Mouse (Mus musculus): Measurements from ENCODE around the gene Stox1. TPM values are rescaled to one million over a fixed set of nuclear protein-coding genes. Genes with fewer than 3 reads are reported as not detected.

The Stox1 gene
- polyA plus RNA-seq, 1 experiment from 2014 or later = 0.12 TPM

GRCm38 (mm10) chr10:62692771-62693170 lies 33.2 kb downstream of the Stox1 start:
- Histone ChIP-seq H3K36me3 (replicated peaks) (no peaks in the 10 kb centered on the region), H3K9me3 (replicated peaks) (no peaks in the 10 kb centered on the region), H3K4me3 (replicated peaks) (no peak overlapping the region), H3K4me2 (no peak overlapping the region), H3K27ac (replicated peaks) (no peak overlapping the region), H3K27me3 (0 out of 2 replicates have a peak, but pooled peaks cover 2% of the 10 kb centered on the region), H3K4me1 (replicated peaks) (no peaks in the 10 kb centered on the region), H3K9ac (no peak overlapping the region)
- no peak for ATAC-seq (ENCODE audit: insufficient read depth)
- WGBS (ENCODE audit: insufficient replicate concordance) = 71% methylated on average over 8 of the region's 8 CpGs

GRCm38 (mm10) chr10:62692244-62692643 lies 33.7 kb downstream of the Stox1 start:
- Histone ChIP-seq H3K27me3 (0 out of 2 replicates have a peak, but pooled peaks cover 2% of the 10 kb centered on the region), H3K9me3 (replicated peaks) (no peaks in the 10 kb centered on the region), H3K36me3 (replicated peaks) (no peaks in the 10 kb centered on the region), H3K4me3 (replicated peaks) (no peak overlapping the region), H3K4me1 (replicated peaks) (no peaks in the 10 kb centered on the region), H3K27ac (replicated peaks) (no peak overlapping the region), H3K4me2 (no peak overlapping the region), H3K9ac (no peak overlapping the region)
- 57% methylated on average over 3 of the region's 3 CpGs for WGBS (ENCODE audit: insufficient replicate concordance)
- ATAC-seq (ENCODE audit: insufficient read depth) = no peak

GRCm38 (mm10) chr10:62687032-62687674 lies 38.8 kb downstream of the Stox1 start:
- Histone ChIP-seq H3K36me3 (replicated peaks) (no peaks in the 10 kb centered on the region), H3K4me2 (no peak overlapping the region), H3K27ac (replicated peaks) (no peak overlapping the region), H3K4me1 (replicated peaks) (no peaks in the 10 kb centered on the region), H3K9me3 (replicated peaks) (no peaks in the 10 kb centered on the region), H3K27me3 (no peaks in the 10 kb centered on the region), H3K9ac (no peak overlapping the region), H3K4me3 (replicated peaks) (no peak overlapping the region)
- WGBS (ENCODE audit: insufficient replicate concordance) = 81% methylated on average over 15 of the region's 15 CpGs
- ATAC-seq (ENCODE audit: insufficient read depth) = no peak

- no peaks in the 10 kb centered on the region for H3K4me1 ChIP-seq (replicated peaks)
- 0 out of 2 replicates have a peak, but pooled peaks cover 3% of the 10 kb centered on the region for H3K27me3 ChIP-seq
- no peak overlapping the region for H3K9ac ChIP-seq
- H3K27ac ChIP-seq (replicated peaks) = no peak overlapping the region
- H3K36me3 ChIP-seq (replicated peaks) = no peaks in the 10 kb centered on the region
- H3K4me2 ChIP-seq = no peak overlapping the region
- no peak for ATAC-seq (ENCODE audit: insufficient read depth)
- no peak overlapping the region for H3K4me3 ChIP-seq (replicated peaks)
- 33% methylated on average over 5 of the region's 5 CpGs for WGBS (ENCODE audit: insufficient replicate concordance)
- H3K9me3 ChIP-seq (replicated peaks) = 0 out of 2 replicates have a peak, but pooled peaks cover 10% of the 10 kb centered on the region
These were observed 42.9 kb downstream of the Stox1 start for GRCm38 (mm10) chr10:62683043-62683442.

- ATAC-seq (ENCODE audit: insufficient read depth) = no peak
- no peak overlapping the region for H3K27ac ChIP-seq (replicated peaks)
- H3K4me3 ChIP-seq (replicated peaks) = no peak overlapping the region
- H3K4me2 ChIP-seq = no peak overlapping the region
- H3K4me1 ChIP-seq (replicated peaks) = no peaks in the 10 kb centered on the region
- WGBS (ENCODE audit: insufficient replicate concordance) = 38% methylated on average over 1 of the region's 1 CpGs
- H3K9ac ChIP-seq = no peak overlapping the region
- no peaks in the 10 kb centered on the region for H3K36me3 ChIP-seq (replicated peaks)
- H3K9me3 ChIP-seq (replicated peaks) = 0 out of 2 replicates have a peak, but pooled peaks cover 10% of the 10 kb centered on the region
- H3K27me3 ChIP-seq = 0 out of 2 replicates have a peak, but pooled peaks cover 3% of the 10 kb centered on the region
These were observed 46.1 kb downstream of the Stox1 start for GRCm38 (mm10) chr10:62679833-62680232.

GRCm38 (mm10) chr10:62677329-62677728 lies 48.6 kb downstream of the Stox1 start:
- Histone ChIP-seq H3K9me3 (replicated peaks) (0 out of 2 replicates have a peak, but pooled peaks cover 10% of the 10 kb centered on the region), H3K4me2 (no peak overlapping the region), H3K9ac (no peak overlapping the region), H3K4me3 (replicated peaks) (no peak overlapping the region), H3K27ac (replicated peaks) (no peak overlapping the region), H3K36me3 (replicated peaks) (no peaks in the 10 kb centered on the region), H3K27me3 (0 out of 2 replicates have a peak, but pooled peaks cover 7% of the 10 kb centered on the region), H3K4me1 (replicated peaks) (no peaks in the 10 kb centered on the region)
- WGBS (ENCODE audit: insufficient replicate concordance) = 69% methylated on average over 5 of the region's 5 CpGs
- ATAC-seq (ENCODE audit: insufficient read depth) = no peak

GRCm38 (mm10) chr10:62676196-62676595 lies 49.7 kb downstream of the Stox1 start:
- H3K9me3 ChIP-seq (replicated peaks) = 0 out of 2 replicates have a peak, but pooled peaks cover 10% of the 10 kb centered on the region
- ATAC-seq (ENCODE audit: insufficient read depth) = no peak
- H3K9ac ChIP-seq = no peak overlapping the region
- no peak overlapping the region for H3K4me3 ChIP-seq (replicated peaks)
- H3K36me3 ChIP-seq (replicated peaks) = no peaks in the 10 kb centered on the region
- no peaks in the 10 kb centered on the region for H3K4me1 ChIP-seq (replicated peaks)
- H3K27ac ChIP-seq (replicated peaks) = no peak overlapping the region
- WGBS (ENCODE audit: insufficient replicate concordance) = 73% methylated on average over 6 of the region's 6 CpGs
- H3K4me2 ChIP-seq = no peak overlapping the region
- H3K27me3 ChIP-seq = 0 out of 2 replicates have a peak, but pooled peaks cover 4% of the 10 kb centered on the region

GRCm38 (mm10) chr10:62672359-62672758 lies 53.6 kb downstream of the Stox1 start:
- no peak for ATAC-seq (ENCODE audit: insufficient read depth)
- Histone ChIP-seq H3K4me1 (replicated peaks) (peaks cover 14% of the 10 kb centered on the region), H3K4me2 (no peak overlapping the region), H3K27me3 (0 out of 2 replicates have a peak, but pooled peaks cover 4% of the 10 kb centered on the region), H3K9ac (no peak overlapping the region), H3K4me3 (replicated peaks) (no peak overlapping the region), H3K9me3 (replicated peaks) (no peaks in the 10 kb centered on the region), H3K27ac (replicated peaks) (no peak overlapping the region), H3K36me3 (replicated peaks) (no peaks in the 10 kb centered on the region)
- 86% methylated on average over 2 of the region's 2 CpGs for WGBS (ENCODE audit: insufficient replicate concordance)

GRCm38 (mm10) chr10:62669245-62669644 lies 56.7 kb downstream of the Stox1 start:
- no peak overlapping the region for H3K9ac ChIP-seq
- no peak overlapping the region for H3K4me2 ChIP-seq
- 70% methylated on average over 14 of the region's 14 CpGs for WGBS (ENCODE audit: insufficient replicate concordance)
- no peak overlapping the region for H3K4me3 ChIP-seq (replicated peaks)
- H3K4me1 ChIP-seq (replicated peaks) = peaks cover 25% of the 10 kb centered on the region
- peaks cover 14% of the 10 kb centered on the region; the same call in 1 of the 2 replicates for H3K27me3 ChIP-seq
- no peaks in the 10 kb centered on the region for H3K36me3 ChIP-seq (replicated peaks)
- no peak for ATAC-seq (ENCODE audit: insufficient read depth)
- no peaks in the 10 kb centered on the region for H3K9me3 ChIP-seq (replicated peaks)
- no peak overlapping the region for H3K27ac ChIP-seq (replicated peaks)

GRCm38 (mm10) chr10:62668463-62668862 lies 57.5 kb downstream of the Stox1 start:
- H3K4me3 ChIP-seq (replicated peaks) = no peak overlapping the region
- no peaks in the 10 kb centered on the region for H3K9me3 ChIP-seq (replicated peaks)
- no peak for ATAC-seq (ENCODE audit: insufficient read depth)
- 59% methylated on average over 2 of the region's 2 CpGs for WGBS (ENCODE audit: insufficient replicate concordance)
- peaks cover 25% of the 10 kb centered on the region for H3K4me1 ChIP-seq (replicated peaks)
- H3K4me2 ChIP-seq = no peak overlapping the region
- H3K9ac ChIP-seq = no peak overlapping the region
- H3K27ac ChIP-seq (replicated peaks) = no peak overlapping the region
- H3K27me3 ChIP-seq = peaks cover 20% of the 10 kb centered on the region; the same call in 1 of the 2 replicates
- no peaks in the 10 kb centered on the region for H3K36me3 ChIP-seq (replicated peaks)

GRCm38 (mm10) chr10:62668043-62668442 lies 57.9 kb downstream of the Stox1 start:
- no peak overlapping the region for H3K27ac ChIP-seq (replicated peaks)
- no peaks in the 10 kb centered on the region for H3K9me3 ChIP-seq (replicated peaks)
- H3K4me3 ChIP-seq (replicated peaks) = no peak overlapping the region
- no peaks in the 10 kb centered on the region for H3K36me3 ChIP-seq (replicated peaks)
- peaks cover 20% of the 10 kb centered on the region; the same call in 1 of the 2 replicates for H3K27me3 ChIP-seq
- H3K4me2 ChIP-seq = peak overlapping the region; percentile 17
- H3K4me1 ChIP-seq (replicated peaks) = peaks cover 25% of the 10 kb centered on the region
- WGBS (ENCODE audit: insufficient replicate concordance) = 11% methylated on average over 5 of the region's 5 CpGs
- ATAC-seq (ENCODE audit: insufficient read depth) = peak; percentile 83
- no peak overlapping the region for H3K9ac ChIP-seq

All from liver, embryonic 15.5 days (tissue).